Mouse (Mus musculus) cerebellum, adult 18-20 months (tissue): Measurements from ENCODE around the gene Cnih4.

ENCODE experiments used
- DNase-seq, 2 experiments: peaks; one replicate each; pipeline ENCODE4 v3.0.0; 2021

Cnih4 gene

DNA sequence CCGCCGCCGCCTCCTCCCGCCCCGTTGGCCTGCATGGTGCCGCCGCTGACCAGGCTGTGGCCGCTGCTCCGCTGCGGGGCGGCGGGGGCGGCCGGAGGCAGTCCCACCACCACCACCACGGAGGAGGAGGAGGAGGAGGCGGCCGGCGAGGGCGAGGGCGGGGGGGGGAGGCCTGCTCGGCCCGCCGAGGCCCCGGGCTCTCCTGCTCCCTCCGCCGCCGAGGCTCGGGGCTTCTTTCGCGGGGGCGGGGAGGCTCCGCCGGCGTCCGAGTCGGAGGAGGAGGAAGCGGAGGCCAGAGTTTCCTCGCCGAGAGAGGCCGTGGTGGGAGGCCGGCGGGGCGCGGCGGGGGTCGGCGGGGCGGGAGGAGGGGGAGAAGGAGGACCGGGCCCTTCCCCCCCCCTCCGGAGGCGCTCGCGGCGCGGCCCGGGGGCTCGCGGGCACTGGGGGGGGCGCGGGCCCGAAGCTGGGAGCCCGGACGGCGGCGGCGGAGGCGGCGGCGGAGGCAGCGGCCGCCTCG lies 67.0 kb downstream of the Cnih4 start:
- peak in 1 of 2 experiments; percentile 43 for DNase-seq

GRCm38 (mm10) chr1:181211920-181212633 lies 67.6 kb downstream of the Cnih4 start, which contains the start of gene Wdr26:
Wdr26 (minus strand) TSS chr1:181212001.
- peak; percentile 84 to 88 for DNase-seq

GRCm38 (mm10) chr1:181214296-181215035 lies 70.0 kb downstream of the Cnih4 start:
- DNase-seq = no peak

- no peak for DNase-seq
Observed at GRCm38 (mm10) chr1:181216315-181216714, 71.8 kb downstream of the Cnih4 start.
